ENCODE assay signal across 14 mouse cellular contexts in genomic region chr13:30748321-30748720, GRCm38 (mm10). TPM values are rescaled to one million over a fixed set of nuclear protein-coding genes. Genes with fewer than 3 reads are reported as not detected.
DNase-seq lines count a peak whose midpoint lies in the region; ATAC-seq and TF ChIP-seq lines count a peak whose summit lies in the region.
"Had no signal": no experiment of that assay in that cellular context is flagged by ENCODE, and none has a peak within 500 bp of the region (broad histone marks: within the 10 kb centered on the region; RNA-seq: fewer than 3 reads in every experiment).

No protein-coding gene starts in this region.

- TF ChIP-seq CTCF in forebrain, postnatal 0 days (IDR thresholded peaks at IDR 0.05; ENCODE audit: low read depth): no peak

- peaks cover 23% of the 10 kb centered on the region for H3K4me1 ChIP-seq in forebrain, embryonic 13.5 days
- peaks cover 10% of the 10 kb centered on the region; the same call in 1 of the 2 replicates for H3K4me1 ChIP-seq in forebrain, postnatal 0 days (ENCODE audit: insufficient read depth)
- H3K4me1 ChIP-seq in limb, embryonic 12.5 days (replicated peaks): peaks cover 24% of the 10 kb centered on the region
- peaks cover 25% of the 10 kb centered on the region for H3K4me1 ChIP-seq in limb, embryonic 10.5 days

- H3K9me3 ChIP-seq in forebrain, embryonic 13.5 days (replicated peaks): no peaks in the 10 kb centered on the region
- H3K9me3 ChIP-seq in forebrain, postnatal 0 days (ENCODE audit: low read length): no peaks in the 10 kb centered on the region
- H3K9me3 ChIP-seq in limb, embryonic 12.5 days: no peaks in the 10 kb centered on the region
- no peaks in the 10 kb centered on the region for H3K9me3 ChIP-seq in limb, embryonic 10.5 days (replicated peaks)
- H3K9me3 ChIP-seq: heart, embryonic 13.5 days; limb, embryonic 15.5 days had no signal

- H3K27ac ChIP-seq in forebrain, embryonic 13.5 days: no peak overlapping the region
- no peak overlapping the region for H3K27ac ChIP-seq in forebrain, postnatal 0 days (ENCODE audit: low read depth, low read length)
- no peak overlapping the region for H3K27ac ChIP-seq in limb, embryonic 12.5 days
- no peak overlapping the region for H3K27ac ChIP-seq in limb, embryonic 10.5 days
- H3K27ac ChIP-seq: heart, embryonic 13.5 days; kidney, postnatal 0 days; limb, embryonic 15.5 days had no signal

- no peak for ATAC-seq in forebrain, embryonic 13.5 days
- ATAC-seq in forebrain, postnatal 0 days: no peak
- ATAC-seq in limb, embryonic 12.5 days (ENCODE audit: insufficient number of reproducible peaks, insufficient read depth, low FRiP score, low TSS enrichment, low read depth): no peak

- H3K36me3 ChIP-seq in forebrain, embryonic 13.5 days (ENCODE audit: poor library complexity, severe bottlenecking): no peaks in the 10 kb centered on the region
- H3K36me3 ChIP-seq in forebrain, postnatal 0 days (ENCODE audit: insufficient read depth): no peaks in the 10 kb centered on the region
- no peaks in the 10 kb centered on the region for H3K36me3 ChIP-seq in limb, embryonic 12.5 days
- no peaks in the 10 kb centered on the region for H3K36me3 ChIP-seq in limb, embryonic 10.5 days
- H3K36me3 ChIP-seq: heart, embryonic 13.5 days; limb, embryonic 15.5 days had no signal

- no peak overlapping the region for H3K9ac ChIP-seq in forebrain, embryonic 13.5 days
- no peak overlapping the region for H3K9ac ChIP-seq in forebrain, postnatal 0 days
- H3K9ac ChIP-seq in limb, embryonic 12.5 days (replicated peaks): no peak overlapping the region
- H3K9ac ChIP-seq: limb, embryonic 15.5 days had no signal

- peak overlapping the region; percentile 73; the same call in 1 of the 2 replicates for H3K4me2 ChIP-seq in forebrain, embryonic 13.5 days
- no peak overlapping the region; the same call in 1 of the 2 replicates for H3K4me2 ChIP-seq in forebrain, postnatal 0 days (ENCODE audit: low read depth)
- peak overlapping the region; percentile 64; the same call in 1 of the 2 replicates for H3K4me2 ChIP-seq in limb, embryonic 12.5 days

- WGBS in forebrain, embryonic 13.5 days: 52% methylated on average over 11 of the region's 11 CpGs
- 52% methylated on average over 11 of the region's 11 CpGs for WGBS in forebrain, postnatal 0 days
- 57% methylated on average over 11 of the region's 11 CpGs for WGBS in limb, embryonic 12.5 days
- WGBS in limb, embryonic 10.5 days: 52% methylated on average over 11 of the region's 11 CpGs

- peaks cover 62% of the 10 kb centered on the region for H3K27me3 ChIP-seq in forebrain, embryonic 13.5 days
- H3K27me3 ChIP-seq in forebrain, postnatal 0 days (ENCODE audit: insufficient read depth, low read length): peaks cover 53% of the 10 kb centered on the region
- peaks cover 77% of the 10 kb centered on the region for H3K27me3 ChIP-seq in limb, embryonic 12.5 days
- H3K27me3 ChIP-seq in limb, embryonic 10.5 days (ENCODE audit: low read depth, poor library complexity, severe bottlenecking): peaks cover 69% of the 10 kb centered on the region

- DNase-seq in forebrain, postnatal 0 days: no peak
- no peak for DNase-seq in limb, embryonic 10.5 days (ENCODE audit: low spot score)
- peak; percentile 9 for DNase-seq in thymus, postnatal 4 days
- no peak for DNase-seq in thymus, postnatal 25 days
- DNase-seq in ovary, postnatal 36 days (ENCODE audit: low spot score): no peak
- no peak for DNase-seq in cerebellum, adult 11-12 months
- DNase-seq: right cerebral cortex, adult 18-20 months had no signal

- H3K4me3 ChIP-seq in forebrain, embryonic 13.5 days: peak overlapping the region; percentile 40; the same call in 1 of the 2 replicates
- H3K4me3 ChIP-seq in forebrain, postnatal 0 days (ENCODE audit: low read depth, low read length): no peak overlapping the region
- no peak overlapping the region for H3K4me3 ChIP-seq in limb, embryonic 12.5 days (replicated peaks)
- H3K4me3 ChIP-seq in limb, embryonic 10.5 days: no peak overlapping the region
- H3K4me3 ChIP-seq: erythroblast, embryonic 14.5 days had no signal

RNA-seq across cellular contexts. Expression of gene Irf4, which starts 0.7 kb away (rescaled TPM):
- polyA plus RNA-seq in forebrain, embryonic 13.5 days (2015; fragmentation: Nextera tagmentation; extraction: Ambion mirVana): 0.04 and 0.08 TPM in 2 replicates
- 0.15 and 0.38 TPM in 2 replicates for total RNA-seq in forebrain, postnatal 0 days (2014; rRNA removed)
- 0.02 and 0.04 TPM in 2 replicates for polyA plus RNA-seq in forebrain, postnatal 0 days (2015; fragmentation: Nextera tagmentation; extraction: Ambion mirVana)
- 0.14 TPM in 1 of 2 replicates, not detected in the other for polyA plus RNA-seq in limb, embryonic 12.5 days (2016; fragmentation: Nextera tagmentation; extraction: Ambion mirVana)
- not detected in 2 replicates for polyA plus RNA-seq in limb, embryonic 10.5 days (2016; fragmentation: Nextera tagmentation; extraction: Ambion mirVana)
- total RNA-seq: MEL had no signal
- polyA plus RNA-seq: erythroblast, embryonic 14.5 days had no signal
